Mouse (Mus musculus): ENCODE measurements around the gene Nfkbie.

The Nfkbie gene

DNA sequence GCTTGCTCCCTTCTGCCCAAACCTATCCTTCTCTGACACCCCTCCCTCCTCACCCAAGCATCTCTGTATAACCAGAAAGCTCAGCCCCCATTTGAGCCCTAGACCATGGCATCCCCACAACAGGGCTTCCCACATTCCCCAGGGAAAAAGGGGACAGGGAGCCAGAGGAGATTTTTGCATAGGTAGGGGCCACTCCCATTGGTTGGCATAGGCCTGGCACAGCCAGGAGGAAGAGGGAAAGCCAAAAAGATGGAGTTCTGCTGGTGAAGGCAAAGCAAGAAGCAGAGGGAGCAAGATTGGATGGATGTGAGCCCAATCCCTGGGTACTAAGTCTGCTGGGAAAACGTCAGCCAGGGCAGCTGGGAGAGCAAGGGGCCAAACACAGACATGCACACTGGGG lies 12.4 kb upstream of the Nfkbie start:
- no peak for DNase-seq (ENCODE audit: low spot score)

DNA sequence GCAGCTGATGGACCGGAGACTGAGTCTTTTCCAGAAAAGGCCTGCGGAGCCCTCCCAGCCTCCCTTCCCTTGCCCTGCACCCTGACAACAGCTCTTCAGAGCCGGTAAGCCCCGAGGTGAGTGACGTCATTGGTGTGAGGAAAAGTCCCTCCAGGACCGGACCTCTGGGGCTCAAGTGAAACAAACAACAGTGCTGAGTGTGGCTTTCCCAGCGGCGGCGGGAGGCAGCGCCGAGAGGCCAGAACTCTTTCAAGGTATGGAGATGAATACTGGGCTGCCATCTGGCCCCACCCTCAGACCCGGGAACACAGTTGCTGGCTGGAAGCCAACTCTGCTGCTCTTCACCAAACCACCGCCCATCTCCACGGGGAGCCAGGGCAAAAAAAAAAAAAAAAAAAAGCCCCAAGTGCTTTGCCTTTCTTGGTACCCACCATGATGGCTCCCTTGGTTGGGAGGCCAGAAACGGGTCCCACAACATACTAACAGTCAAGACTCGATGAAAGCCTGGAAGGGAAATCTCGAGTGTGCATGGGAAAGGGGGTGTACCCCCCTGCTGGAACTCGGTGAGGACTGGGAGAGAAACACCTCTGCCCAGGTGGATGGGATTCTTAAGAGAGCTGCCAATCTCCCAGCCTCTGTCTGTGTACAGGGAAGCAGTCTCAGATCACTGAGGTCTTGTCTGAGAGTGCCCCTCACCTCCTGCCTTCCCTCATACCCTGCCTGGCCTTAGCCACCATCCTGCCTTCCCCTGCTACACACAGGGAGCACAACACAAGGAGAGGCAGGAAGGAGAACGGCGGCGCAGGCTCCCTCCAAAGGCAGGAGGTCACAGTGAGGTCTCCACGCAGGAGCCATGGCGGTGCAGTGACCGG lies 11.3 kb upstream of the Nfkbie start:
- no peak for DNase-seq (ENCODE audit: low spot score)

DNA sequence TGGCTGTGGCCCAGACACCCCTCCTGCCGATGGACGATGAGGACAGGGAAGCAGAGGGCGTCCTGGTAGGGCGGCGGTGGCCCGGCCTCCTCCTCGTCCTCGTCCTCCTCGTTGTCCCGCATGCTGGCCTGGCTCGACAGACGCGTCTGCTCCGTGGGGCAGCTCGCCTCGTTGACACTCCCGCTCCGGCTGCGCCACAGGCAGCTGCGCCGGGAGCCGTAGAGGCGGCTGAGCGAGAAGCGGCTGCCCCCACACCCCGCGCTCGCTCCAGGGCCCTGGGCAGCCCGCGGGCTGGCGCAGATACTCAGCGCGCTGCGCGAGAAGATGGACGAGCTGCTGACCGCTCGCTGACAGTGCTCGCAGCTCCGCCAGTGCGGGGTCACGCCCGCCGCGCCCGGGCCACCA lies 10.6 kb upstream of the Nfkbie start:
- no peak for DNase-seq (ENCODE audit: low spot score)

DNA sequence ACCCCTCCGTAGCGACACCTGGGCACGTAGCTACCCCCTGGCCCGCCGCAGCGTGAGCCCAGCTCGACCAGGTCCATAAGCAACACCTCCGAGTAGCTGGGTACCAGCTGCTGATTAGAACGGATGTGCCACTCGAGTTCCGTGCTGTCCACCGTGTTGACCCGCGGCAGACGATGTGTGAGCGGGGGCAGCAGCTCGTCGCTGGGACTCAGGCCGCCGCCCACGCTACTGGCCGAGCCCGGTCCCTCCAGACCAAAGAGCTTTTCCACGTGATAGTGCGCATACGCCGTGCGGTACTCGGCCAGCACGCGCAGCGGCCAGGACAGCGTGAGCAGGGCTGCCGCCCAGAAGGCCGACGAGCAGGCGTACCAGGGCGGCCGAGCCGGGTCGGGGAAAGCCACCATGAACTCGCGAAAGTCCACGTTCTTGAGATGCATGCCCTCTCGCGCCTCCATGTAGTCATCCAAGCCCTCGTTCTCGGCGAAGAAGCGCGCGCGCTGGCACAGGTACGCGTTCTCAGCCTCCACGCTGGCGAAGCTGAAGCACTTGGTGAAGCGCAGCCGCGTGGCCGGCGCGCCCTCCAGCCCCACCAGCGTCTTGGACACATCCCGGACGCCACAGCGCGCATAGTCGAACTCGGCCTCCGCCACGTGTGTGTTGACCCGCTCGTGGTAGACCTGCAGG lies 10.1 kb upstream of the Nfkbie start:
- DNase-seq (ENCODE audit: low spot score), result no peak

- no peak for DNase-seq (ENCODE audit: low spot score)
These were observed 8.6 kb upstream of the Nfkbie start for GRCm38 (mm10) chr17:45546941-45547340.

DNA sequence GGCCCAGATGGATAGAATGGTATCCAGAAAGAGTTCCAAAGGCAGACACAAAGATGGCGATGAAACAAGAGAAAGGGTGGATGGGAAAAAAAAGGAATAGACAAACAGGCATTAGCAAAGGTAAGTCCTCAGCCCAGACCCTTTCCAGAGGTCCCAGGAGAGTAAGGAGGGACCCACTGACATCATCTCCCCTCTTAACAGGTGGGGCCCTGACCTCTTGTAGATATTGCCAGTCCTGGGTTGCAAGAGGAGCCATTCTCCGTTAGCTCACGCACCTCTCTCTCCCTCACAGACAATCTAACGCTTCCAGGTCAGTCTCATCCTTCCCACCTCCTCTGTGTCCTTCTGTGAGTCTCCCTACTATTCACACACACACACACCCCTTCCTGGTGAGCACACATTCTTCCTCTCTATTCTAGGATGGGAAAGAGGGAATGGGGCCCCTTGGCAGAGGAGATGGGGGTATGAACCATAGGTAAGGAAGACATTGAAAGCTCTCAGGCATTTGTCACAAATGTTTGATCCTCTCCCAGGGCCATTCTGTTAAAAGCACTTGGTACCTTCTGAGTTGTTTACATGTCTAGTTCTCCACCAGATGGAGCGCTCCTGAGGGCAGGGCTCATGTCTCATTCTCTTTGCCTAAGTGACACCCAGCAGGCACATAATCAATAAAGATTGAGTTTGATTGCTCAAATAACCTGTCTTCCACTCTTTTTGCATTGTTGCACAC lies 7.9 kb upstream of the Nfkbie start:
- no peak for DNase-seq (ENCODE audit: low spot score)

DNA sequence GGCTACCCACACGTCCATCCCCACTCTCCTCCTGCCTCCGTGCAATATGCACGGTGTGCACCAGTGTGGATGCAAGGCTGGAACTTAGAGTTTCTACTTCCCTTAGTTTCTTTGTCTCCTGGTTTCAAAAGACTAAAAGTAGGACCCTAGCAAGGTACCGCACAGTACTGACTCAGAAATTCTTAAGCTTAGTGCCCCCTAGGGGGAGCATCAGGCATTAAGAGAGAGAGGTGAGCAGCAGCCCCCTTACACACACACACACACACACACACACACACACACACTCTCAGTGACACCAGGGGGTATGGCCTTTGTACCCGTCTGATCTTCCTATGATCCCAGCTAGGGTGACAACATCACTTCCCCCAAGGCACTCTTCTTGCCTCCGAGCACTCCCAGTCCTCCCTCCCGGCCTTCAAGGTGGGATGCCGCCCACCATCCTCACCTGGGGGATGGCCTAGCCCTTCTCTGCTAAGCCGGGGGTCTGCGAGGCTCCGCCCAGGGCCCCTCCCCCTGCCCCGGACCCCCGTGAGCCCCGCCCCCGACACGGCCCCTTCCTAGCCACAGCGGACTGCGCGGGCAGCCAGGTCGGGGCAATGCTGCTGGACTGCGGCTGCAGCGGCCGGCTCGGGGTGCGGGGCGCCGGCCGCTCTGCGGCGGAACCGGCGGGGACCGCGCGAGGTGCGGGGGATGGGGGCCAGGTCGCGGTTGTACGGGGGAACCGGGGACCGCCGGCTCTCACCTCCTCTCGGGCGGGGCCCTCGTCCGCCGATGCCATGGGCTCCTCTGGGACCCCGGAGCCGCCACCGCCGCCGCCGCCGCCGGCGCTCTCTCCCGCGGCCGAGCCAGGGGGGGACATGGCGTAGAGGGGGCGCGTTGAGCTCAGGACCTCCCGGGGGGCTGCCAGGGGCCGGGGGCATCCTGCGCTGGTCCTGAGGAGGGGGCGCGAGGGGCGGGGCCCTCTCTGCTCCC lies 6.7 kb upstream of the Nfkbie start:
- no peak for DNase-seq (ENCODE audit: low spot score)

GRCm38 (mm10) chr17:45549617-45550181 lies 5.8 kb upstream of the Nfkbie start, which contains the start of gene Tmem151b:
Gene Tmem151b (minus strand): TSS chr17:45549677.
- DNase-seq (ENCODE audit: low spot score), result no peak

DNA sequence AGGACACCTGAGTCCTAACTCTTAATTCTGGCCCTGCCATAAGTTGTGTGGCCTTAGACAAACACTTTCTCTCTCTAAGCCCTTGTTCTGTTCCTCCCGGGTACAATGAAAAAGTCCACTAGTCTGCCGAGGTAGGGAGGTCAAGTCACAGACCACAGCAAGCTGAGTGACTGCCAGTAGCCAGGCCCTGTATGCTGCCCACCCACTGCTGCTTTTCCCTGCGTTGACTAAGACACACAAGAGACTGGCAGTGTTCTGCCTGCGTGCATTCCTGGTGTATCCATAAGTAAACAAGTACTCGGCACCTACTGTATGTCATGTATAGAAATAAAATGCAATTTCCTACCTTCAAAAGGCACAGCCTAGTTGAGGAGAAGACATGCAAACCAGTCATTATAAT lies 5.2 kb upstream of the Nfkbie start:
- no peak for DNase-seq (ENCODE audit: low spot score)

DNA sequence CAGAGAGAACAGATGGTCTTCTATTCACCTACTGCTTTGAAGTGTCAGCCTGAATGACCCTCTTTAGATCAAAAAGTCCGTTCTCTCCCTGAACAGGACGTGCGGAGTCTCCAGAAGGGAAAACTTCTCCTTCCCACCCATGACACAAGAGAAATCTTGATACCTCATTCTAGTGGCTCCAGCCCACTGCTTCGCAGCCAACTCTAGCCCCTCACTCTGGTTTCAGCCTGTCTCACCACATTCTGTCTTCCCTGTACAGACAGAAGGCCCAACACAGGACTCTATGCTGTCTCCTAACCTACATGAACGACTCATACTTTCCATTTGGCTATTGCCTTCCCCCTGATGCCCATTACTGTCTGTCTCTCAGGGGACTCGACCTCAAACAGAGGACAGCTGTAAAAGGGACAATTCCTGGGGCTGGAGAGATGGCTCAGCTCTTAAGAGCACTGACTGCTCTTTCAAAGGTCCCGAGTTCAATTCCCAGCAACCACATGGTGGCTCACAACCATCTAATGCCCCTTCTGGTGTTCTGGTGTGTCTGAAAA lies 4.2 kb upstream of the Nfkbie start:
- no peak for DNase-seq (ENCODE audit: low spot score)

- DNase-seq (ENCODE audit: low spot score), result peak; percentile 81
These were observed 3.6 kb upstream of the Nfkbie start for GRCm38 (mm10) chr17:45551816-45552451.

DNA sequence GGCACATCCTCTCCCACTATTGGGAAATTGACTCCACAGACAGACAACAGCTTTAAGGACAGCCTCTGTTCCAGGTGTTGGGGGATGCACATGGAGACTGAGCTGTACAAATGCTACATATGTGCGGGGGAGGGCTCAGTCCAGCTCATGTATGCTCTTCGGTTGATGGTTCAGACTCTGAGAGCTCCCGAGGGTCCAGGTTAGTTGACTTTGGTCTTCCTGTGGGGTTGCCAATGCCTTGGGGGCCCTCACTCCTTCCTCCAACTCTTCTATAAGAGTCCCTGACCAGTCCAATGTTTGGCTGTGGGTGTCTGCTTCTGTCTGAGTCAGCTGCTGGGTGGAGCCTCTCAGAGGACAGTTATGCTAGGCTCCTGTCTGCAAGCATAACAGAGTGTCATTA lies 2.4 kb upstream of the Nfkbie start:
- DNase-seq (ENCODE audit: low spot score), result no peak

- no peak for DNase-seq (ENCODE audit: low spot score)
These were observed 1.1 kb upstream of the Nfkbie start for GRCm38 (mm10) chr17:45554420-45554819.

DNA sequence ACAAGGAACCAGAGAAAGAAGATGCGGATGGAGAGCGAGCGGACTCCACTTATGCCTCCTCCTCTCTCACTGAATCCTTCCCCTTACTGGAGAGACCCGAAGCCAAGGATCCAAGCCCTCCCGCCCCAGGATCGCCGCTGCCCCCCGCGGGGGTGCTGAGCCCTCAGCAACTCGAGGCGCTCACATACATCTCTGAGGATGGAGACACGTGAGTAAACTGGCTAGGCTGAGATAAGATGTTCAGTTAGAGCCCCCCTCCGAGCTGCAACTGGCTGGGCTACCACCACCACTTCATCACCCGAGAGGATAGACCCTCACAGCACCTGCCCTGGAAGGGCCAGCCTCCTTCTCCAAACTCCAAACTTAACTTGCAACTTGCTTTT lies 595 bp downstream of the Nfkbie start:
- DNase-seq (ENCODE audit: low spot score), result no peak

DNA sequence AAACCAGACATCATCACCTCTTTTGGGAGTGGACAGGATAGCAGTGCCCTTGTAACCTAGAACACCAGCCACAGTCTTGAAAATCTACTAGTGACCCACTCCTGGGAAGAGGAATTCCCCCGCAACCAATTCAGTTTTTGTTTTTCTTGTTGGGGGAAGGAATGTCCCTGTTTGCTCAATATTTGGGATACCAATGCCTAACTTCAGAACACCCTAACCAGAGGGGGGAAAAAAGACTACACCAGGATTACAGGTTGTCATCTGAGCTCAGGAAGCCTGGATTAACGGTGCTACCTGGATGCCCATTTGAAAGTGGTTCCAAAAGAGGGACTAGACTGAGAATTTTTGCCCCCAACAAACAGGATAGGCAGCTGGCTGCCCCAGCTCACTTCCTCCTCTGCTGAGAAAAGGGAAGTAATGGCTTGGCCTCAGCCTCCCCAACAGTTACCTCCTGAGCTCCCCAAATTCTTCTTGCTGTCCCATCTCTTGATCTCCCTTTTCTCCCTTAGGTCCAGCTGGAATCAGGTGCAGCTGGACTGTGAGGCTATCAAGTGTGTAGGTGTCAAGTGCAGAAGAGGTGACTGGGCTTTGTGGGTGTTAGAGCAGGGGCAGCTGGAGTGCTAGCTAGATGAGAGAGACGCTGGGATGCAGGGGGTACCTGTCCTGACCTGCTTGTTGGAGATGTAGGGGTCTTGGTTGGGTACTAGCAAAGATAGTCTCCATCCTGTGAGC lies 1.2 kb downstream of the Nfkbie start:
- no peak for DNase-seq (ENCODE audit: low spot score)

- DNase-seq (ENCODE audit: low spot score), result no peak
These were observed 1.8 kb downstream of the Nfkbie start for GRCm38 (mm10) chr17:45557246-45557824.

DNA sequence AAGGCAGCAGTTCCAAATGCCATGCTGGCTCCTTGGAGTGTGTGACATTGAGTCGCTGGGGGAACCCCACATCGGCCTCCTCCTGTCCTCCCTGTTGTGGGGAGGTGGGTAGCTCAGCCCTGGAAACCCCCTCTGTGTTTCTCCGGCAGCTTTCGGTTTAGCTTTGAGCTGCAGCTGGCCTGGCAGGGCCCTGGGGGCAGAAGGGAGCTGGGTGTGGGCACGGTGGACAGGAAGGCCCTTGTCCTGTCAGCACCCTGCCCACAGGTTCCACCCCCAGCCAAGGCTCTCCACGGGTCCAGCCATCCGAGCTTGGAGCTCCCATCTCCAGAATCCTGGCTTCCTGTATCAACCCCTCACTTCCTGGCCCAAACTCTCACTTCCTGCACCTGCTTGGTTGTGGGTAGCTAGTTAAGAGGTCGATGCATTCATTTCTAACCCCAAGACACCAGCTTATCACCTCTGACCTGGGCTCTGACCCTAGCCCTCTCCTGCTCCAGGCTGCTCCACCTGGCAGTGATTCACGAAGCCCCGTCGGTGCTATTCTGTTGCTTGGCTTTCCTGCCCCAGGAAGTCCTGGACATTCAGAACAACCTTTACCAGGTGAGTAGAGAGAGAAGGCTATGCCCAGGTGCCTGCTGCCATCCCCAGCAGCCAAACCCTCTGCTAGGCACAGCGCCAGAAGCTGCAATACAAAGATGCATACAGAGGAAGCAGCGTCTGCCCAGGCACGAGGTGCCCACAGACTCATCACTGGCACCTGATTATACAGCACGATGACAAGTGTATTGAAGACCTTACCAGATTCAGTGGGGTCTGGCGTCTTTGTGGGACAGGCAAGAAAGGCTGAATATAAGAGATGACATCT lies 2.7 kb downstream of the Nfkbie start:
- DNase-seq (ENCODE audit: low spot score), result no peak

DNA sequence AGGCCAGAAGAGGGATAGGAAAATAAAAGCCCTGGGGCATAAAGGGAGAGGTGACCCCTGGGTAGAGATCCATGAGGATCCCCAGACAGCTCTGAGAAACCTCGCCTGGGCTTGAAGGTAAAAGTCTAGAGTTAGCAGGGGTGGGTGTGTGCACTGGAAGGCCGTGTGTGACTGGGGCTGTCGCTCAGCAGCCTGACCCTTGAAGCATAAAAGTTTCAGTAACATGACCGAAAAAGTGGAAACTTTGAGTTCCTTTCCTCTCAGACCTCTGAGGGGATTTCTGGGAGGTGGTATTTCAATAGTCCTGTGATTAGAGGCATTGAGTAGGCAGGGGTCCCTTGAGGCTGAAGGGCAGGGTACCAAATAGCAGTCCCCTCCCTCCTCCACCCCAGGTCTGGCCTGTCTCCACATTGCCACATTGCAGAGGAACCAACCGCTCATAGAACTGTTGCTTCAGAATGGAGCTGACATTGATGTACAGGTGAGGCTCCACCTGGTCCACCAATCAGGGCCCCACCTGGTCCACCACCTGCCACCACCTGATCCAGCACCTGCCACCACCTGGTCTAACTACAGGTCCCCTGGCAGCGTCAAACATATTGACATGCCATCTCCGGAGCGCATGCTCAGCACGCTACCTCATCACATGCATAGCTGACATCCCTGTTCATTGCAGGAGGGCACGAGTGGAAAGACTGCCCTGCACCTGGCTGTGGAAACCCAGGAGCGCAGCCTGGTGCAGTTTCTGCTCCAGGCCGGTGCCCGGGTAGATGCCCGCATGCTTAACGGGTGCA lies 4.4 kb downstream of the Nfkbie start:
- no peak for DNase-seq (ENCODE audit: low spot score)
